Mouse (Mus musculus) stomach, embryonic 16.5 days (tissue): ENCODE results near the gene Senp7. TPM values are rescaled to one million over a fixed set of nuclear protein-coding genes. Genes with fewer than 3 reads are reported as not detected.

ENCODE experiments used
- ATAC-seq: fragments of 200-750 bp; cut with Nextera tagmentation; 2 replicates; pipeline ENCODE4 v1.8.0; 2017; ENCODE audit warnings: moderate number of reproducible peaks, moderate TSS enrichment; ENCODE audit not compliant: insufficient read depth, low FRiP score
- H3K27ac ChIP-seq: fragments of 300-500 bp; sonication (generic); 2 replicates; pipeline ENCODE4 v1.5.1; 2014; ENCODE audit warnings: low read length
- H3K27me3 ChIP-seq: fragments of 300-500 bp; sonication (generic); 2 replicates; pipeline ENCODE4 v1.6.1; 2014; ENCODE audit warnings: low read length, control low read depth, mixed read lengths; ENCODE audit not compliant: control insufficient read depth, insufficient read depth
- H3K36me3 ChIP-seq: fragments of 300-500 bp; sonication (generic); 2 replicates; pipeline ENCODE4 v1.6.1; 2014; ENCODE audit warnings: low read length; ENCODE audit not compliant: control insufficient read depth, insufficient read depth
- H3K4me1 ChIP-seq: fragments of 300-500 bp; sonication (generic); 2 replicates; pipeline ENCODE4 v1.6.1; 2014; ENCODE audit warnings: low read length, control low read depth, mixed read lengths; ENCODE audit not compliant: control insufficient read depth, insufficient read depth
- H3K4me2 ChIP-seq: fragments of 300-500 bp; sonication (generic); 2 replicates; pipeline ENCODE4 v1.6.1; 2014; ENCODE audit warnings: low read depth, low read length, mixed read lengths
- H3K4me3 ChIP-seq: fragments of 300-500 bp; sonication (generic); replicated peaks from 2 replicates; pipeline ENCODE4 v1.5.1; 2014; ENCODE audit warnings: mild to moderate bottlenecking, low read length
- H3K9ac ChIP-seq: fragments of 300-500 bp; sonication (generic); 2 replicates; pipeline ENCODE4 v1.6.1; 2014; ENCODE audit warnings: low read length
- H3K9me3 ChIP-seq: fragments of 300-500 bp; sonication (generic); replicated peaks from 2 replicates; pipeline ENCODE4 v1.6.1; 2016; ENCODE audit warnings: low read length, control low read depth; ENCODE audit not compliant: control insufficient read depth
- WGBS: fragments of 180-500 bp; shearing (Covaris S2); extraction: QIAGEN DNeasy Blood & Tissue Kit; methylation state at CpG from one replicate; pipeline ENCODE4 v1.1.7; 2014; 5-methylcytosine and 5-hydroxymethylcytosine counted together
- microRNA-seq: library from miRNA; unstranded; fragments of <30 nt; microRNA quantifications from one replicate; pipeline ENCODE4, GENCODE M21; 2016
- polyA plus RNA-seq: library from polyadenylated mRNA; unstranded; fragments of >200 nt; fragmentation: Nextera tagmentation; extraction: Ambion mirVana; gene quantifications from 2 replicates; pipeline ENCODE4 v1.2.1, GENCODE M21; 2015

The Senp7 gene
- polyA plus RNA-seq, 1 experiment from 2014 or later, result 27.0 TPM

GRCm38 (mm10) chr16:56229455-56229854 is 181.3 kb downstream of the Senp7 start:
- no peak overlapping the region for H3K9ac ChIP-seq
- no peaks in the 10 kb centered on the region for H3K36me3 ChIP-seq
- no peak overlapping the region for H3K4me2 ChIP-seq
- no peaks in the 10 kb centered on the region for H3K4me1 ChIP-seq
- no peak overlapping the region for H3K27ac ChIP-seq
- no peaks in the 10 kb centered on the region for H3K27me3 ChIP-seq
- 22% methylated on average over 2 of the region's 2 CpGs for WGBS
- no peaks in the 10 kb centered on the region for H3K9me3 ChIP-seq
- H3K4me3 ChIP-seq, result no peak overlapping the region
- ATAC-seq, result peak; percentile 62; the same call in 1 of the 2 replicates

- 56% methylated on average over 10 of the region's 10 CpGs for WGBS
- no peak overlapping the region for H3K27ac ChIP-seq
- no peak overlapping the region for H3K4me2 ChIP-seq
- no peak overlapping the region for H3K9ac ChIP-seq
- H3K4me1 ChIP-seq, result no peaks in the 10 kb centered on the region
- H3K4me3 ChIP-seq, result no peak overlapping the region
- H3K36me3 ChIP-seq, result no peaks in the 10 kb centered on the region
- no peak for ATAC-seq
- H3K9me3 ChIP-seq, result no peaks in the 10 kb centered on the region
- H3K27me3 ChIP-seq, result no peaks in the 10 kb centered on the region
Observed at GRCm38 (mm10) chr16:56231300-56231699, 183.2 kb downstream of the Senp7 start.

- H3K4me2 ChIP-seq, result no peak overlapping the region
Observed at GRCm38 (mm10) chr16:56232736-56233135, 184.6 kb downstream of the Senp7 start.

More at GRCm38 (mm10) chr16:56232736-56233135, 184.6 kb downstream of the Senp7 start:
- Histone ChIP-seq H3K27ac (no peak overlapping the region), H3K4me3 (no peak overlapping the region), H3K9me3 (no peaks in the 10 kb centered on the region), H3K4me1 (no peaks in the 10 kb centered on the region), H3K27me3 (no peaks in the 10 kb centered on the region), H3K9ac (no peak overlapping the region), H3K36me3 (no peaks in the 10 kb centered on the region)
- no peak for ATAC-seq
- WGBS, result 65% methylated on average over 10 of the region's 10 CpGs

Small RNA genes within 50 kb of the gene (microRNA-seq; reads per million reads assigned to microRNA genes)
- gene Gm24047, result not detected

Other genes with a start within 250 kb of the Senp7 start
- 10.0 and 10.6 TPM in 2 replicates for gene Nfkbiz, start 209.4 kb upstream of the Senp7 start, polyA plus RNA-seq
- 0.65 and 0.85 TPM in 2 replicates for gene Nxpe3, start 153.1 kb upstream of the Senp7 start, polyA plus RNA-seq
- 6.8 TPM in 2 replicates for gene Cep97, start 113.5 kb upstream of the Senp7 start, polyA plus RNA-seq
- 560 and 735 TPM in 2 replicates for gene Rpl24, start 82.1 kb upstream of the Senp7 start, polyA plus RNA-seq
- gene Zbtb11, start 74.5 kb upstream of the Senp7 start, polyA plus RNA-seq, result 14.8 and 15.8 TPM in 2 replicates
- 200 and 216 TPM in 2 replicates for gene Pcnp, start 18.6 kb upstream of the Senp7 start, polyA plus RNA-seq
- 22.6 and 28.5 TPM in 2 replicates for gene Trmt10c, start 10.5 kb upstream of the Senp7 start, polyA plus RNA-seq
- gene Impg2, start 156.0 kb downstream of the Senp7 start, polyA plus RNA-seq, result 0.12 and 0.39 TPM in 2 replicates